Mouse (Mus musculus) liver, embryonic 11.5 days (tissue): ENCODE measurements around the gene Olfr159. TPM values are rescaled to one million over a fixed set of nuclear protein-coding genes. Genes with fewer than 3 reads are reported as not detected.

Experiments
- ATAC-seq: fragments of 200-750 bp; cut with Nextera tagmentation; replicated peaks from 2 replicates; pipeline ENCODE4 v1.8.0; 2017; ENCODE audit warnings: moderate number of reproducible peaks, mild to moderate bottlenecking, moderate TSS enrichment, moderate library complexity; ENCODE audit not compliant: low FRiP score
- DNase-seq: peaks from one replicate; pipeline ENCODE4 v3.0.0-alpha.2; 2017; ENCODE audit warnings: low spot score
- H3K27ac ChIP-seq: fragments of 300-500 bp; sonication (generic); 2 replicates; pipeline ENCODE4 v1.5.1; 2014; ENCODE audit warnings: mild to moderate bottlenecking, low read depth, low read length, control low read depth
- H3K27me3 ChIP-seq: fragments of 300-500 bp; sonication (generic); replicated peaks from 2 replicates; pipeline ENCODE4 v1.6.1; 2014; ENCODE audit warnings: low read length, mixed read lengths; ENCODE audit not compliant: control insufficient read depth, insufficient read depth
- H3K36me3 ChIP-seq: fragments of 300-500 bp; sonication (generic); 2 replicates; pipeline ENCODE4 v1.6.1; 2014; ENCODE audit warnings: mild to moderate bottlenecking, low read length, moderate library complexity, mixed read lengths; ENCODE audit not compliant: control insufficient read depth, insufficient read depth
- H3K4me1 ChIP-seq: fragments of 300-500 bp; sonication (generic); replicated peaks from 2 replicates; pipeline ENCODE4 v1.6.1; 2014; ENCODE audit warnings: low read length, mixed read lengths; ENCODE audit not compliant: control insufficient read depth, insufficient read depth
- H3K4me2 ChIP-seq: fragments of 300-500 bp; sonication (generic); 2 replicates; pipeline ENCODE4 v1.6.1; 2014; ENCODE audit warnings: mild to moderate bottlenecking, control low read depth, moderate library complexity
- H3K4me3 ChIP-seq: fragments of 300-500 bp; sonication (generic); 2 replicates; pipeline ENCODE4 v1.5.1; 2014; ENCODE audit warnings: low read depth, low read length, control low read depth
- H3K9ac ChIP-seq: fragments of 300-500 bp; sonication (generic); 2 replicates; pipeline ENCODE4 v1.6.1; 2014; ENCODE audit warnings: low read depth, low read length, control low read depth
- H3K9me3 ChIP-seq: fragments of 300-500 bp; sonication (generic); 2 replicates; pipeline ENCODE4 v1.6.1; 2016; ENCODE audit warnings: low read length, inconsistent platforms, mixed read lengths; ENCODE audit not compliant: control insufficient read depth
- WGBS: fragments of 180-500 bp; shearing (Covaris S2); extraction: QIAGEN DNeasy Blood & Tissue Kit; methylation state at CpG from one replicate; pipeline ENCODE4 v1.1.7; 2014; 5-methylcytosine and 5-hydroxymethylcytosine counted together
- polyA plus RNA-seq: library from polyadenylated mRNA; unstranded; fragments of >200 nt; fragmentation: Nextera tagmentation; extraction: Ambion mirVana; gene quantifications from 2 replicates; pipeline ENCODE4 v1.2.1, GENCODE M21; 2014

Gene Olfr159
- polyA plus RNA-seq, 1 experiment from 2014 or later = not detected

GRCm38 (mm10) chr4:43727718-43728575 lies 42.9 kb downstream of the Olfr159 start:
- H3K4me2 ChIP-seq = peak overlapping the region; percentile 14; the same call in 1 of the 2 replicates
- H3K27me3 ChIP-seq = no peaks in the 10 kb centered on the region
- no peak overlapping the region for H3K9ac ChIP-seq
- H3K36me3 ChIP-seq = no peaks in the 10 kb centered on the region
- 52% methylated on average over 7 of the region's 7 CpGs for WGBS
- no peak overlapping the region for H3K4me3 ChIP-seq
- peaks cover 47% of the 10 kb centered on the region for H3K4me1 ChIP-seq
- no peak for DNase-seq
- ATAC-seq = peak; percentile 68
- H3K27ac ChIP-seq = peak overlapping the region; percentile 39; the same call in 1 of the 2 replicates
- no peaks in the 10 kb centered on the region for H3K9me3 ChIP-seq

GRCm38 (mm10) chr4:43726995-43727394 lies 43.8 kb downstream of the Olfr159 start, which contains the start of gene Hrct1:
Gene Hrct1, plus strand, starts transcription at chr4:43727188.
- peak within 1 kb of the TSS; percentile 39; the same call in 1 of the 2 replicates for H3K27ac ChIP-seq
- H3K9ac ChIP-seq = no peak within 1 kb of the TSS
- 40% methylated on average over 3 of the region's 3 CpGs for WGBS
- no peak for DNase-seq
- peak within 1 kb of the TSS; percentile 14; the same call in 1 of the 2 replicates for H3K4me2 ChIP-seq
- no peaks in the 10 kb centered on the region for H3K27me3 ChIP-seq
- no peaks in the 10 kb centered on the region for H3K36me3 ChIP-seq
- no peak within 1 kb of the TSS for H3K4me3 ChIP-seq
- peaks cover 45% of the 10 kb centered on the region for H3K4me1 ChIP-seq
- no peaks in the 10 kb centered on the region for H3K9me3 ChIP-seq
- ATAC-seq = no peak

DNA sequence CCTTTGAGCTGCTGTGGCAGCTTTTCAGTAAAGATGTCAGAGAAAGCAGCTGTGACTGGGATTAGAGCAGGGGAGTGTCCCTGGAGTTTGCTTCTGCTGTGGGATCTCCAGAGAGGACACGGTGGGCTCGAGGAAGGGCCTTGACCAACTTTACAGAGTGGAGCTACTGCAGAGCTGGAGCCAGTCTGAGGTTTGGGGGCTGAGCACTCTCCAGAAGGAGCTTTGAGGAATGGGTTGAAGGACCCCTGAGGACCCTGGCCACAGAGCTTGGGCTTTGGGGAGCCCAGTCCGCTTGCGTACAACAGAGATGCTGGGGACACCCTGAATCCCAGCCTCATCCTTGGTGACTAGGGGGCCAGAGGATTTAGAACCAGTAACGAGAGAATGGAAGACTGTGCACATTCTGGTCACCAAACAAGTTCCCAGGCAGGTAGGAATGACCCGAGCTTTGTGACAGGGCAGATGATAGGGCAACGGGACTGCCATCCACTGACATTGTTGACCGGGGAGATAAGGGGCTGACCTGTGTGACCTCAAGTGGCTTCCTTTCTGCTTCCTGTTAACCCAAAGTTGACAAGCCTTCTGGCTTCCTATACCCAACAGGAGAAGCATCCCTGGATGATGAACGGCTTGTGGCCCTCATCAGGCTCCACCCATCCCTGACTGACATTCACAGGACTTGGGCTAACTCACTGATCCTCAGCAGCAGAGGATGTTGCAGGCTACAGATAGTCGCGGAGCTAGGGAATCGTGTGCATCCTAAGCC lies 44.4 kb downstream of the Olfr159 start:
- Histone ChIP-seq H3K9me3 (no peaks in the 10 kb centered on the region), H3K9ac (no peak overlapping the region), H3K27ac (no peak overlapping the region), H3K27me3 (no peaks in the 10 kb centered on the region), H3K4me2 (no peak overlapping the region), H3K36me3 (no peaks in the 10 kb centered on the region), H3K4me1 (peaks cover 45% of the 10 kb centered on the region), H3K4me3 (no peak overlapping the region)
- ATAC-seq = no peak
- WGBS = 35% methylated on average over 12 of the region's 12 CpGs
- DNase-seq = no peak

GRCm38 (mm10) chr4:43724764-43725163 lies 46.0 kb downstream of the Olfr159 start:
- WGBS = 18% methylated on average over 1 of the region's 1 CpGs
- ATAC-seq (no peak), DNase-seq (no peak)
- H3K27me3 ChIP-seq = no peaks in the 10 kb centered on the region
- no peak overlapping the region for H3K9ac ChIP-seq
- H3K9me3 ChIP-seq = no peaks in the 10 kb centered on the region
- H3K4me2 ChIP-seq = no peak overlapping the region
- peaks cover 33% of the 10 kb centered on the region for H3K4me1 ChIP-seq
- H3K27ac ChIP-seq = no peak overlapping the region
- no peaks in the 10 kb centered on the region for H3K36me3 ChIP-seq
- no peak overlapping the region for H3K4me3 ChIP-seq

DNA sequence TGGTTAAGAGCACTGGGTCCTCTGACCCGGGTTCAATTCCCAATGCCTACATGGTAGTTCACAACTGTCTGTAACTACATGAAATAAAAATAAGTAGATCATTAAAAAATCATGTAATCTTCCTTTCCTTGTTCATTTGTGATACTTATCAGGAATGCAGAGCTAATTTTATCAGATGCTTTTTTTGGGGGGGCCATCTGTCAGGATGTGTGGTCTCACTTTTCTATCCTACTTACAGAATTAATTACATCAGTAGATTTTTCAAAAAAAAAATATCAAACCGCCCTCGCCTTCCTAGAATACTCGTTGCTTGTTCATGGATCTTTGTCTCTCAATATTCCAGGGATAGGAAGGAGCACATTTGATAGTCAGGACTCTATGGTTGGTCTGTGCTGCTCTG lies 48.6 kb downstream of the Olfr159 start:
- Histone ChIP-seq H3K27me3 (no peaks in the 10 kb centered on the region), H3K4me2 (no peak overlapping the region), H3K9ac (no peak overlapping the region), H3K27ac (no peak overlapping the region), H3K36me3 (no peaks in the 10 kb centered on the region), H3K4me3 (no peak overlapping the region), H3K4me1 (peaks cover 7% of the 10 kb centered on the region; the same call in 1 of the 2 replicates), H3K9me3 (no peaks in the 10 kb centered on the region)
- ATAC-seq (no peak), DNase-seq (no peak)
- 86% methylated on average over 4 of the region's 4 CpGs for WGBS

DNA sequence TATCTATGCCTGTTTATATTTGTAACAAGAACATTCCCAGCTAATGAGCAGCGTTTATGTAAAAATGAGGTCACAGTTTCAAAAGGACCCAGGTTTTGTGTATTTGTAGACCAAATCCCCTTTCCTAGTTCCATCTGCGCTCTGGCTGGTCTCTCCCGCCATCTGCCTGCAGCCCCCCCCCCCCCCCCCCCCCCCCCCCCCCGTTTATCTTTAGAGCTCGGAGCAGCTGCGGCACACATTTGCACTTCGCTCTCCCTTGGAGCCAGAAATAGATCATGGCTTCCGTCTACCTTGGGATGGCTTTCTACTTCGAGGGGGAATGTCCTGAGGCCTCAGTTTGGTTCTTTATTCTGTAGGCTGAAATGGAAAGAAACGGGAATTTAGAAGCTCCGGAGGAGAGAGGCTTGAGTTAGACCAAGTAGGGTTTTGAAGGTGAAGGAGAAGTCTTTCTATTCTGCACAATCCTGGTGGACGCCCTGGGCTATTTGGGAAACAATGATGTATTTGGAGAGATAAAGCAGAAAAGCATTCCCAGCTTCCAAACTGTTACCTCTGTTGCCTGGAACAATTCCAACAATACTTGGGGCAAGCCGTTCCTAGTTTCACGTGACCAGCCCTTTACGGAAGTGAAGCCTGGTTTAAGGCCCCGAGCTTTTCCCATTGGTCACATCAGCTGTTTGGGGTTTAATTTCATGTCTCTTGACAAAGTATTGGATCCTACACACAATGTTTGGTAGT lies 50.1 kb downstream of the Olfr159 start:
- DNase-seq (no peak), ATAC-seq (no peak)
- WGBS = 59% methylated on average over 14 of the region's 16 CpGs
- no peaks in the 10 kb centered on the region for H3K36me3 ChIP-seq
- no peak overlapping the region for H3K9ac ChIP-seq
- no peak overlapping the region for H3K4me2 ChIP-seq
- no peak overlapping the region for H3K27ac ChIP-seq
- H3K27me3 ChIP-seq = no peaks in the 10 kb centered on the region
- H3K4me3 ChIP-seq = no peak overlapping the region
- no peaks in the 10 kb centered on the region for H3K4me1 ChIP-seq
- H3K9me3 ChIP-seq = no peaks in the 10 kb centered on the region

Other genes starting within 250 kb of the Olfr159 start
- 46.4 and 51.2 TPM in 2 replicates for gene Tpm2, start 247.2 kb downstream of the Olfr159 start, polyA plus RNA-seq
- gene Creb3, start 208.7 kb downstream of the Olfr159 start, polyA plus RNA-seq = 29.6 and 31.3 TPM in 2 replicates
- gene Tln1, start 208.3 kb downstream of the Olfr159 start, polyA plus RNA-seq = 66.4 and 68.4 TPM in 2 replicates
- 18.4 and 22.9 TPM in 2 replicates for gene Rgp1, start 192.3 kb downstream of the Olfr159 start, polyA plus RNA-seq
- gene Gba2, start 192.1 kb downstream of the Olfr159 start, polyA plus RNA-seq = 18.8 and 20.3 TPM in 2 replicates
- 0.75 and 2.2 TPM in 2 replicates for gene Msmp, start 186.5 kb downstream of the Olfr159 start, polyA plus RNA-seq
- 3.2 and 4.5 TPM in 2 replicates for gene Npr2, start 139.1 kb downstream of the Olfr159 start, polyA plus RNA-seq
- gene Spag8, start 117.4 kb downstream of the Olfr159 start, polyA plus RNA-seq = 0.30 and 1.5 TPM in 2 replicates
- 87.8 and 88.0 TPM in 2 replicates for gene Hint2, start 114.5 kb downstream of the Olfr159 start, polyA plus RNA-seq
- gene Tmem8b, start 102.0 kb downstream of the Olfr159 start, polyA plus RNA-seq = 0.84 and 1.1 TPM in 2 replicates
- gene Fam221b, start 101.9 kb downstream of the Olfr159 start, polyA plus RNA-seq = 2.2 and 2.3 TPM in 2 replicates
- not detected in 2 replicates for gene Olfr70, start 70.2 kb downstream of the Olfr159 start, polyA plus RNA-seq
- gene Olfr71, start 60.8 kb downstream of the Olfr159 start, polyA plus RNA-seq = not detected in 2 replicates
- gene Hrct1, start 43.8 kb downstream of the Olfr159 start, polyA plus RNA-seq = 0.25 and 0.45 TPM in 2 replicates
- 0.13 TPM in 1 of 2 replicates, not detected in the other for gene Spaar, start 41.0 kb downstream of the Olfr159 start, polyA plus RNA-seq
- not detected in 2 replicates for gene Olfr156, start 52.9 kb upstream of the Olfr159 start, polyA plus RNA-seq
- gene Olfr157, start 69.2 kb upstream of the Olfr159 start, polyA plus RNA-seq = not detected in 2 replicates
- not detected in 2 replicates for gene Olfr155, start 80.6 kb upstream of the Olfr159 start, polyA plus RNA-seq
- 9.1 and 9.6 TPM in 2 replicates for gene Reck, start 104.5 kb upstream of the Olfr159 start, polyA plus RNA-seq
- gene Glipr2, start 186.4 kb upstream of the Olfr159 start, polyA plus RNA-seq = 71.4 and 81.6 TPM in 2 replicates
- not detected in 2 replicates for gene Ccin, start 212.5 kb upstream of the Olfr159 start, polyA plus RNA-seq
- gene Clta, start 233.4 kb upstream of the Olfr159 start, polyA plus RNA-seq = 215 and 216 TPM in 2 replicates